Mouse (Mus musculus) megakaryocyte, embryonic 14.5 days (primary cell): ENCODE measurements at regions not wholly inside any gene's neighbourhood (a gene's known extent, or its start where the extent isn't known, plus 50 kb on each side); places are given as distances from the start of the nearest gene placed in this dataset.

Experiments used
- FLI1 ChIP-seq: IDR thresholded peaks from 2 replicates; pipeline ENCODE4 v1.6.1; 2012; ENCODE audit warnings: low read length, inconsistent platforms, mixed read lengths
- GATA1 ChIP-seq: IDR thresholded peaks from 3 replicates; pipeline ENCODE4 v1.6.1; 2012; ENCODE audit warnings: mixed read lengths, low read length, inconsistent platforms, borderline replicate concordance

DNA sequence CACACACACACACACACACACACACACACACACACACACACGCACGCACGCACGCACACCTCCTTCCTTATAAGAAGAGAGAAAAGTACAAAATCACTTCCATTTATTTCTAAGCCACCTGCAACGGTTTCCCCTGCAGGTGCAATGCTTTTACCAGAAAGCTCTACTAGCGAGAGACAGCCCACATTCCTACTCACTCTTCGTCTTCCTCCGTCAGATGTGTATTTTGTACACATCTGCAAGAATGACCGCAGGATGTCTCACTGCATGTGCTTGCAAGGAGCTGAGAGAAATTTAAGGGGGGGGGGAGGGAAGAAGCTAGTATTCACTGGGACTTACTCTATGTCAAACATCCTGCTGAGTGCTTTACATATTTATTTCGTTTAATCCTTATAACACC, 99.2 kb upstream of the Lnx1 start:
- TF ChIP-seq GATA1, result no peak
- no peak for TF ChIP-seq FLI1
